Mouse (Mus musculus) hindbrain, embryonic 15.5 days (tissue): ENCODE data around the gene Sprr2k. TPM values are rescaled to one million over a fixed set of nuclear protein-coding genes. Genes with fewer than 3 reads are reported as not detected.

Source experiments
- ATAC-seq: fragments of 200-750 bp; cut with Nextera tagmentation; 2 replicates; pipeline ENCODE4 v1.8.0; 2017; ENCODE audit warnings: low read depth, moderate number of reproducible peaks, moderate TSS enrichment; ENCODE audit not compliant: low FRiP score
- H3K27ac ChIP-seq: fragments of 300-500 bp; sonication (generic); replicated peaks from 2 replicates; pipeline ENCODE4 v1.5.1; 2015; ENCODE audit warnings: mild to moderate bottlenecking, inconsistent platforms
- H3K27me3 ChIP-seq: fragments of 300-500 bp; sonication (generic); 2 replicates; pipeline ENCODE4 v1.6.1; 2015; ENCODE audit warnings: control low read depth, inconsistent platforms
- H3K36me3 ChIP-seq: fragments of 300-500 bp; sonication (generic); 2 replicates; pipeline ENCODE4 v1.6.1; 2015; ENCODE audit warnings: control low read depth, inconsistent platforms
- H3K4me1 ChIP-seq: fragments of 300-500 bp; sonication (generic); replicated peaks from 2 replicates; pipeline ENCODE4 v1.6.1; 2015; ENCODE audit warnings: control low read depth, inconsistent platforms
- H3K4me2 ChIP-seq: fragments of 300-500 bp; sonication (generic); 2 replicates; pipeline ENCODE4 v1.6.1; 2015; ENCODE audit warnings: moderate library complexity, mild to moderate bottlenecking, inconsistent platforms
- H3K4me3 ChIP-seq: fragments of 300-500 bp; sonication (generic); 2 replicates; pipeline ENCODE4 v1.5.1; 2015; ENCODE audit warnings: mild to moderate bottlenecking, inconsistent platforms
- H3K9ac ChIP-seq: fragments of 300-500 bp; sonication (generic); 2 replicates; pipeline ENCODE4 v1.6.1; 2015; ENCODE audit warnings: inconsistent platforms
- H3K9me3 ChIP-seq: fragments of 300-500 bp; sonication (generic); 2 replicates; pipeline ENCODE4 v1.6.1; 2016; ENCODE audit warnings: control low read depth, inconsistent platforms
- WGBS: fragments of 180-500 bp; shearing (Covaris S2); methylation state at CpG from one replicate; pipeline ENCODE4 v1.1.7; 2015; 5-methylcytosine and 5-hydroxymethylcytosine counted together
- polyA plus RNA-seq: library from polyadenylated mRNA; unstranded; fragments of >200 nt; fragmentation: Nextera tagmentation; extraction: Ambion mirVana; gene quantifications from 2 replicates; pipeline ENCODE4 v1.2.1, GENCODE M21; 2015

Sprr2k gene
- not detected in 2 replicates for polyA plus RNA-seq

GRCm38 (mm10) chr3:92432282-92432681, at the start of gene Sprr2k:
Sprr2k (plus strand) TSS chr3:92432582.
- Histone ChIP-seq H3K36me3 (no peaks in the 10 kb centered on the region), H3K9ac (no peak within 1 kb of the TSS), H3K9me3 (no peaks in the 10 kb centered on the region), H3K4me2 (no peak within 1 kb of the TSS), H3K4me3 (no peak within 1 kb of the TSS), H3K4me1 (no peaks in the 10 kb centered on the region), H3K27ac (no peak within 1 kb of the TSS), H3K27me3 (no peaks in the 10 kb centered on the region)
- WGBS, result 93% methylated on average over 2 of the region's 2 CpGs
- ATAC-seq, result no peak

- no peak within 1 kb of the TSS for H3K9ac ChIP-seq
- H3K4me2 ChIP-seq, result no peak within 1 kb of the TSS
- no peak within 1 kb of the TSS for H3K4me3 ChIP-seq
- H3K27ac ChIP-seq, result no peak within 1 kb of the TSS
- no peaks in the 10 kb centered on the region for H3K36me3 ChIP-seq
- no peaks in the 10 kb centered on the region for H3K4me1 ChIP-seq
- WGBS, result 98% methylated on average over 1 of the region's 1 CpGs
- no peaks in the 10 kb centered on the region for H3K27me3 ChIP-seq
- ATAC-seq, result no peak
- no peaks in the 10 kb centered on the region for H3K9me3 ChIP-seq
Measured at GRCm38 (mm10) chr3:92385385-92385784, 47.0 kb upstream of the Sprr2k start, which contains the start of gene Sprr2h. Sprr2h (plus strand) TSS chr3:92385685.

- 72% methylated on average over 1 of the region's 1 CpGs for WGBS
- H3K4me2 ChIP-seq, result no peak overlapping the region
- no peaks in the 10 kb centered on the region for H3K9me3 ChIP-seq
- no peaks in the 10 kb centered on the region for H3K36me3 ChIP-seq
- no peaks in the 10 kb centered on the region for H3K4me1 ChIP-seq
- no peaks in the 10 kb centered on the region for H3K27me3 ChIP-seq
- H3K4me3 ChIP-seq, result no peak overlapping the region
- no peak overlapping the region for H3K9ac ChIP-seq
- no peak for ATAC-seq
- H3K27ac ChIP-seq, result no peak overlapping the region
Measured at GRCm38 (mm10) chr3:92394301-92394700, 38.1 kb upstream of the Sprr2k start.

- ATAC-seq, result no peak
- no peaks in the 10 kb centered on the region for H3K36me3 ChIP-seq
- WGBS, result 90% methylated on average over 2 of the region's 2 CpGs
- no peaks in the 10 kb centered on the region for H3K4me1 ChIP-seq
- no peaks in the 10 kb centered on the region for H3K9me3 ChIP-seq
- H3K27me3 ChIP-seq, result no peaks in the 10 kb centered on the region
- no peak within 1 kb of the TSS for H3K4me3 ChIP-seq
- no peak within 1 kb of the TSS for H3K27ac ChIP-seq
- no peak within 1 kb of the TSS for H3K4me2 ChIP-seq
- no peak within 1 kb of the TSS for H3K9ac ChIP-seq
Measured at GRCm38 (mm10) chr3:92407691-92408090, 24.7 kb upstream of the Sprr2k start, which contains the start of gene Sprr2i. Sprr2i (plus strand) TSS chr3:92407991.

- Histone ChIP-seq H3K4me1 (no peaks in the 10 kb centered on the region), H3K9me3 (no peaks in the 10 kb centered on the region), H3K36me3 (no peaks in the 10 kb centered on the region), H3K4me3 (no peak within 1 kb of the TSS), H3K4me2 (no peak within 1 kb of the TSS), H3K9ac (no peak within 1 kb of the TSS), H3K27me3 (no peaks in the 10 kb centered on the region), H3K27ac (no peak within 1 kb of the TSS)
- no peak for ATAC-seq
- 96% methylated on average over 2 of the region's 2 CpGs for WGBS
Measured at GRCm38 (mm10) chr3:92417782-92418181, 14.6 kb upstream of the Sprr2k start, which contains the start of gene Sprr2j-ps. Sprr2j-ps (plus strand) TSS chr3:92418082.

GRCm38 (mm10) chr3:92429323-92429722, 3.1 kb upstream of the Sprr2k start, which contains the start of gene Gm9774:
Gm9774 (minus strand) TSS chr3:92429423.
- Histone ChIP-seq H3K36me3 (no peaks in the 10 kb centered on the region), H3K4me1 (no peaks in the 10 kb centered on the region), H3K27ac (no peak within 1 kb of the TSS), H3K4me2 (no peak within 1 kb of the TSS), H3K9me3 (no peaks in the 10 kb centered on the region), H3K9ac (no peak within 1 kb of the TSS), H3K4me3 (no peak within 1 kb of the TSS), H3K27me3 (no peaks in the 10 kb centered on the region)
- WGBS, result 90% methylated on average over 6 of the region's 6 CpGs
- ATAC-seq, result no peak

DNA sequence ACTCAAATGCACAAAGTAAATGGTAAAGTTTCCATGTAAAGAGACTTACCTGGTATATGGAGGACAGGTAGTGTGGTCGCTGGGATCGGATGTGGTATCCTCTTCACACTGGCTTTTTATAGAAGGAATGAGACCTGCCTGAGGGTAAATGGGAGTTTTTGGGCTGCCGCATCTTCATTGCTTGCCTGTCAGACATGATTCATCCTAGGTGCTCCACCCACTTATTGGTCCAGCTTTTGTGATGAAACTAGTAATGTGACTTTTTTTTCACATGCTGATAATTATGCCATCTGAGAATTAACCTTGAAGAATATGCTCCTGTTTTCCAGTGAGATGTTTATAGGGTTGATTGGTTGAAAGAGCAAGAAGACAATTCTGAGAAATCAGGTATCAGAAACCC, 6.3 kb downstream of the Sprr2k start, which contains the start of gene Sprr1b:
Gene Sprr1b (minus strand): TSS at position 101 of the 400 bp plus-strand sequence.
- WGBS, result 98% methylated on average over 3 of the region's 3 CpGs

GRCm38 (mm10) chr3:92440177-92440576, 7.8 kb downstream of the Sprr2k start:
- no peak overlapping the region for H3K4me2 ChIP-seq
- H3K27ac ChIP-seq, result no peak overlapping the region
- no peaks in the 10 kb centered on the region for H3K9me3 ChIP-seq
- no peak overlapping the region for H3K4me3 ChIP-seq
- no peak overlapping the region for H3K9ac ChIP-seq
- no peaks in the 10 kb centered on the region for H3K4me1 ChIP-seq
- no peak for ATAC-seq
- no peaks in the 10 kb centered on the region for H3K27me3 ChIP-seq
- WGBS, result 93% methylated on average over 3 of the region's 3 CpGs
- no peaks in the 10 kb centered on the region for H3K36me3 ChIP-seq

More for the DNA sequence above, 6.3 kb downstream of the Sprr2k start, which contains the start of gene Sprr1b:
- Histone ChIP-seq H3K27ac (no peak within 1 kb of the TSS), H3K9ac (no peak within 1 kb of the TSS), H3K4me2 (no peak within 1 kb of the TSS), H3K9me3 (no peaks in the 10 kb centered on the region), H3K4me1 (no peaks in the 10 kb centered on the region), H3K36me3 (no peaks in the 10 kb centered on the region), H3K4me3 (no peak within 1 kb of the TSS), H3K27me3 (no peaks in the 10 kb centered on the region)
- ATAC-seq, result no peak

DNA sequence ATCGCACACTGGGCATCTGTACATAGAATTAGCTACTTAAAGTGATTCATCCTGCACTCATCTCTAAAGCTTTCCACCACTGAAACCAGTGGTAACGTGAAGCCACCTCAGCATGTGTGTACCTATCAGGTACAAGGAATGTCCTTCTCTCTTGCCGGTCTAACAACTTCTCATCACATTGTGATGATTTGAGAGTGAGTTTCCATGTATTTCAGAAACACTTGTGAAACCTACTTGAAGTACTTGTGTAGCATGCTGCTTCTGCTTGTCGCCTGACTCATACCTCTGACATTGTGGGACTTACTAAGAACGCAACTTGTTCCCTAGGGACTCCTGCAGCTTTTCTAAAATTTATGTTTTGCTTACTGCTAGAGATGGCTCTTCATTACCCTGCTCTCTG, 22.8 kb downstream of the Sprr2k start:
- no peaks in the 10 kb centered on the region for H3K4me1 ChIP-seq
- H3K27me3 ChIP-seq, result no peaks in the 10 kb centered on the region
- H3K4me3 ChIP-seq, result no peak overlapping the region
- no peak overlapping the region for H3K27ac ChIP-seq
- no peak overlapping the region for H3K4me2 ChIP-seq
- WGBS, result 91% methylated on average over 5 of the region's 5 CpGs
- no peaks in the 10 kb centered on the region for H3K9me3 ChIP-seq
- H3K36me3 ChIP-seq, result no peaks in the 10 kb centered on the region
- no peak for ATAC-seq
- no peak overlapping the region for H3K9ac ChIP-seq

GRCm38 (mm10) chr3:92458620-92459019, 26.2 kb downstream of the Sprr2k start, which contains the start of gene Sprr3:
Sprr3 (minus strand) TSS chr3:92458720.
- Histone ChIP-seq H3K36me3 (no peaks in the 10 kb centered on the region), H3K4me2 (no peak within 1 kb of the TSS), H3K9me3 (no peaks in the 10 kb centered on the region), H3K27ac (no peak within 1 kb of the TSS), H3K27me3 (no peaks in the 10 kb centered on the region), H3K4me3 (no peak within 1 kb of the TSS), H3K4me1 (no peaks in the 10 kb centered on the region), H3K9ac (no peak within 1 kb of the TSS)
- 69% methylated on average over 2 of the region's 2 CpGs for WGBS
- ATAC-seq, result no peak

- WGBS, result 88% methylated on average over 1 of the region's 1 CpGs
- no peaks in the 10 kb centered on the region for H3K36me3 ChIP-seq
Measured at GRCm38 (mm10) chr3:92466576-92466975, 34.2 kb downstream of the Sprr2k start.

GRCm38 (mm10) chr3:92467424-92467823, 35.0 kb downstream of the Sprr2k start:
- H3K4me1 ChIP-seq, result no peaks in the 10 kb centered on the region
- no peaks in the 10 kb centered on the region for H3K27me3 ChIP-seq
- no peaks in the 10 kb centered on the region for H3K9me3 ChIP-seq
- H3K27ac ChIP-seq, result no peak overlapping the region
- H3K4me2 ChIP-seq, result no peak overlapping the region
- H3K36me3 ChIP-seq, result no peaks in the 10 kb centered on the region
- H3K4me3 ChIP-seq, result no peak overlapping the region
- ATAC-seq, result no peak
- H3K9ac ChIP-seq, result no peak overlapping the region

More at GRCm38 (mm10) chr3:92466576-92466975, 34.2 kb downstream of the Sprr2k start:
- Histone ChIP-seq H3K9me3 (no peaks in the 10 kb centered on the region), H3K4me3 (no peak overlapping the region), H3K4me2 (no peak overlapping the region), H3K4me1 (no peaks in the 10 kb centered on the region), H3K27me3 (no peaks in the 10 kb centered on the region), H3K9ac (no peak overlapping the region), H3K27ac (no peak overlapping the region)
- ATAC-seq, result no peak

DNA sequence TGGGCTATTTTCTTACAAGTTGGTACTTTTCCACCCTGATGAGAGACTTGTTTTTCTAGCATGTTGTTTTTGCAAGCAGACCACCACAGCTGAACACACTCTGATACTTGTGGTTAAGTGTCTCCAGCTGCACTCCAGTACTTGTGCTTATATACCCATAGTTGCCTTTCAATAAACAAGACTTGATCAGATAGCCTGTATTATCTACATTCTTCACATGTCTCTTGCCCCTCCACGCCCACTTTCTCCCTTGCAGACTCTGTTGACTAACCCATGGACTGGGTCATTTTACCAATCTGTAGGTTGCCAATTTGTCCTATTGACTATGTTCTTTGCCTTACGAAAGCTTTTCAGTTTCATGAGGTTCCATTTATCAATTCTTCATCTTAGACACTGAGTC, 37.7 kb downstream of the Sprr2k start:
- Histone ChIP-seq H3K4me2 (no peak overlapping the region), H3K27me3 (no peaks in the 10 kb centered on the region), H3K4me3 (no peak overlapping the region), H3K4me1 (no peaks in the 10 kb centered on the region), H3K9ac (no peak overlapping the region), H3K9me3 (no peaks in the 10 kb centered on the region), H3K36me3 (no peaks in the 10 kb centered on the region), H3K27ac (no peak overlapping the region)
- WGBS, result 93% methylated on average over 2 of the region's 2 CpGs
- ATAC-seq, result no peak
